Mouse (Mus musculus) cerebellum, adult (tissue): ENCODE results near the gene Ankrd40.
A peak's percentile ranks its signal among the peaks of the same experiment; 100 is the strongest.

Experiments
- ATAC-seq: cut with Nextera tagmentation; 2 replicates; pipeline ENCODE4 v1.9.2; 2017; ENCODE audit warnings: mild to moderate bottlenecking, moderate library complexity, mixed read lengths; ENCODE audit not compliant: insufficient number of reproducible peaks, low FRiP score, low TSS enrichment

The Ankrd40 gene

GRCm38 (mm10) chr11:94322636-94323035, 5.2 kb upstream of the Ankrd40 start:
- ATAC-seq = no peak

- ATAC-seq = no peak
Observed at GRCm38 (mm10) chr11:94323271-94323925, 4.4 kb upstream of the Ankrd40 start.

GRCm38 (mm10) chr11:94324618-94325017, 3.2 kb upstream of the Ankrd40 start:
- ATAC-seq = no peak

GRCm38 (mm10) chr11:94326961-94327411, 815 bp upstream of the Ankrd40 start:
- ATAC-seq = peak; percentile 72

- no peak for ATAC-seq
Observed at GRCm38 (mm10) chr11:94328644-94329025, 834 bp downstream of the Ankrd40 start.

GRCm38 (mm10) chr11:94329270-94329891, 1.6 kb downstream of the Ankrd40 start:
- no peak for ATAC-seq

- ATAC-seq = no peak
Observed at GRCm38 (mm10) chr11:94330211-94330610, 2.4 kb downstream of the Ankrd40 start.

- no peak for ATAC-seq
Observed at GRCm38 (mm10) chr11:94332726-94333125, 4.9 kb downstream of the Ankrd40 start.

GRCm38 (mm10) chr11:94334386-94334968, 6.7 kb downstream of the Ankrd40 start:
- ATAC-seq = no peak

GRCm38 (mm10) chr11:94336551-94336950, 8.8 kb downstream of the Ankrd40 start:
- ATAC-seq = no peak

- no peak for ATAC-seq
Observed at GRCm38 (mm10) chr11:94338347-94338746, 10.5 kb downstream of the Ankrd40 start.

GRCm38 (mm10) chr11:94339732-94340585, 12.2 kb downstream of the Ankrd40 start:
- ATAC-seq = peak; percentile 76; the same call in 1 of the 2 replicates

GRCm38 (mm10) chr11:94340948-94341933, 13.4 kb downstream of the Ankrd40 start:
- no peak for ATAC-seq

- no peak for ATAC-seq
Observed at GRCm38 (mm10) chr11:94342114-94342905, 14.5 kb downstream of the Ankrd40 start.

- no peak for ATAC-seq
Observed at GRCm38 (mm10) chr11:94343955-94344358, 16.2 kb downstream of the Ankrd40 start.

GRCm38 (mm10) chr11:94344470-94344869, 16.7 kb downstream of the Ankrd40 start:
- no peak for ATAC-seq

- ATAC-seq = no peak
Observed at GRCm38 (mm10) chr11:94345926-94346325, 18.1 kb downstream of the Ankrd40 start.

- ATAC-seq = no peak
Observed at GRCm38 (mm10) chr11:94346611-94347010, 18.8 kb downstream of the Ankrd40 start.

GRCm38 (mm10) chr11:94347063-94347575, 19.3 kb downstream of the Ankrd40 start:
- ATAC-seq = no peak
